Comparison of ENCODE assay signal across 20 mouse cellular contexts in genomic region chr8:10722742-10723141, GRCm38 (mm10).
A peak's percentile ranks its signal among the peaks of the same experiment; 100 is the strongest.
DNase-seq lines count a peak whose midpoint lies in the region; ATAC-seq and TF ChIP-seq lines count a peak whose summit lies in the region.
"Had no signal": no experiment of that assay in that cellular context is flagged by ENCODE, and none has a peak within 500 bp of the region (broad histone marks: within the 10 kb centered on the region; RNA-seq: fewer than 3 reads in every experiment).

No protein-coding gene starts in this region.

- no peaks in the 10 kb centered on the region for H3K27me3 ChIP-seq in forebrain, embryonic 15.5 days
- H3K27me3 ChIP-seq in intestine, embryonic 16.5 days (replicated peaks; ENCODE audit: control insufficient read depth, insufficient read depth, low read length): no peaks in the 10 kb centered on the region
- H3K27me3 ChIP-seq: limb, embryonic 15.5 days; neural tube, embryonic 13.5 days; Patski had no signal

- H3K27ac ChIP-seq in left cerebral cortex, adult 2 months: peak overlapping the region; percentile 53; the same call in 1 of the 2 replicates
- H3K27ac ChIP-seq in forebrain, embryonic 15.5 days (replicated peaks): peak overlapping the region; percentile 66
- no peak overlapping the region for H3K27ac ChIP-seq in intestine, embryonic 16.5 days (ENCODE audit: low read length)
- H3K27ac ChIP-seq: limb, embryonic 15.5 days; neural tube, embryonic 13.5 days had no signal

- peak; percentile 22 for DNase-seq in cerebellum, adult 9-10 months
- no peak for DNase-seq in cerebellum, adult 8-10 months
- no peak for DNase-seq in left cerebral cortex, adult 2 months (ENCODE audit: extremely low spot score in 1 of 2, low spot score in 2 of 2)
- no peak for DNase-seq in left cerebral cortex, adult 11 months (ENCODE audit: low spot score)
- peak; percentile 68 for DNase-seq in brain, adult 2 months (ENCODE audit: low read depth, low spot score)
- DNase-seq: adrenal gland, postnatal 36 days; gastrocnemius, postnatal 25 days; kidney, adult 8-10 months; kidney, postnatal 36 days; lung, adult 18-20 months; lung, postnatal 36 days; thymus, postnatal 36 days had no signal

- H3K9me3 ChIP-seq in forebrain, embryonic 15.5 days: no peaks in the 10 kb centered on the region
- no peaks in the 10 kb centered on the region for H3K9me3 ChIP-seq in intestine, embryonic 16.5 days (ENCODE audit: control insufficient read depth, low read length)
- H3K9me3 ChIP-seq: limb, embryonic 15.5 days; neural tube, embryonic 13.5 days had no signal

- ATAC-seq in forebrain, embryonic 15.5 days (replicated peaks): peak; percentile 78
- no peak for ATAC-seq in intestine, embryonic 16.5 days
- ATAC-seq in megakaryocyte progenitor cell, adult 5-6 weeks (replicated peaks; ENCODE audit: poor library complexity): no peak
- ATAC-seq: hindbrain, embryonic 16.5 days; Patski had no signal

- no peak overlapping the region for H3K9ac ChIP-seq in forebrain, embryonic 15.5 days (replicated peaks)
- H3K9ac ChIP-seq in intestine, embryonic 16.5 days (ENCODE audit: low read depth, low read length): no peak overlapping the region
- H3K9ac ChIP-seq: limb, embryonic 15.5 days; neural tube, embryonic 13.5 days had no signal

- intact Hi-C loops in left cerebral cortex, adult 2 months (cut with DNase I): no loop called here

- no peak overlapping the region for H3K4me2 ChIP-seq in forebrain, embryonic 15.5 days (replicated peaks)
- H3K4me2 ChIP-seq in intestine, embryonic 16.5 days (ENCODE audit: low read depth, low read length): no peak overlapping the region
- H3K4me2 ChIP-seq: heart, embryonic 11.5 days; limb, embryonic 15.5 days; neural tube, embryonic 13.5 days had no signal

- WGBS in forebrain, embryonic 15.5 days: 72% methylated on average over 4 of the region's 4 CpGs
- WGBS in intestine, embryonic 16.5 days: 83% methylated on average over 4 of the region's 4 CpGs

- no peak for TF ChIP-seq CTCF in left cerebral cortex, adult 2 months (IDR thresholded peaks at IDR 0.05)

- no peaks in the 10 kb centered on the region for H3K36me3 ChIP-seq in forebrain, embryonic 15.5 days
- H3K36me3 ChIP-seq in intestine, embryonic 16.5 days (ENCODE audit: control insufficient read depth, insufficient read depth, low read length): no peaks in the 10 kb centered on the region
- H3K36me3 ChIP-seq: limb, embryonic 15.5 days; neural tube, embryonic 13.5 days had no signal

- H3K4me1 ChIP-seq in forebrain, embryonic 15.5 days: peaks cover 22% of the 10 kb centered on the region
- no peaks in the 10 kb centered on the region for H3K4me1 ChIP-seq in intestine, embryonic 16.5 days (ENCODE audit: control insufficient read depth, insufficient read depth, low read length)
- H3K4me1 ChIP-seq: limb, embryonic 15.5 days had no signal

- H3K4me3 ChIP-seq in left cerebral cortex, adult 2 months: no peak overlapping the region
- H3K4me3 ChIP-seq in forebrain, embryonic 15.5 days: no peak overlapping the region
- no peak overlapping the region for H3K4me3 ChIP-seq in intestine, embryonic 16.5 days (ENCODE audit: low read length)
- H3K4me3 ChIP-seq: limb, embryonic 15.5 days; neural tube, embryonic 13.5 days had no signal

Comparison
In these comparisons a context has a peak if more than half of its experiments do, and no peak if none do; other contexts are left out.
1. DNase-seq: peak in cerebellum, adult 9-10 months (single experiment) and brain, adult 2 months (single experiment); none in cerebellum, adult 8-10 months (single experiment), left cerebral cortex, adult 2 months (0 of 2) and left cerebral cortex, adult 11 months (single experiment).